Mouse (Mus musculus) stomach, postnatal 0 days (tissue): ENCODE measurements at regions not wholly inside any gene's neighbourhood (a gene's known extent, or its start where the extent isn't known, plus 50 kb on each side); places are given as distances from the start of the nearest gene placed in this dataset.

Experiments used
- CTCF ChIP-seq: IDR thresholded peaks from 2 replicates; pipeline ENCODE4 v1.5.1; 2016; ENCODE audit warnings: antibody characterized with exemption, low read depth, mild to moderate bottlenecking, moderate library complexity
- EP300 ChIP-seq: optimal IDR thresholded peaks from 2 replicates; pipeline ENCODE3; 2016; ENCODE audit warnings: antibody characterized with exemption

- no peak for TF ChIP-seq CTCF
- no peak for TF ChIP-seq EP300
Measured at GRCm38 (mm10) chr2:92691438-92691837, 91.9 kb downstream of the Chst1 start.
